Mouse (Mus musculus) liver, adult 10 weeks (tissue): Measurements from ENCODE around the gene Vpreb3. TPM values are rescaled to one million over a fixed set of nuclear protein-coding genes. Genes with fewer than 3 reads are reported as not detected.

ENCODE experiments used
- polyA plus RNA-seq: library from polyadenylated mRNA; stranded (reverse); fragments of 350-450 nt; fragmentation: Illumina TruSeq; extraction: RNeasy Lipid Tissue Mini Kit (QIAGEN cat#74804); gene quantifications from one replicate; pipeline ENCODE4 v1.2.3, GENCODE M21; 2014; ENCODE audit warnings: low read depth, low replicate concordance

The Vpreb3 gene
- not detected for polyA plus RNA-seq

GRCm38 (mm10) chr10:75942736-75943477 lies at the start of gene Vpreb3:
TSS of gene Vpreb3 (plus strand) at chr10:75943057.

GRCm38 (mm10) chr10:75893089-75893750 lies 49.6 kb upstream of the Vpreb3 start, which contains the start of gene Derl3:
TSS of gene Derl3 (plus strand) at chr10:75893413.

GRCm38 (mm10) chr10:75921026-75921725 lies 21.7 kb upstream of the Vpreb3 start, which contains the start of gene Smarcb1:
TSS of gene Smarcb1 (minus strand) at chr10:75921617.

GRCm38 (mm10) chr10:75932891-75933290 lies 10.0 kb upstream of the Vpreb3 start, which contains the start of gene Chchd10:
TSS of gene Chchd10 (plus strand) at chr10:75933130.

GRCm38 (mm10) chr10:75935680-75936541 lies 6.9 kb upstream of the Vpreb3 start, which contains the start of gene Mmp11:
TSS of gene Mmp11 (minus strand) at chr10:75936496.

GRCm38 (mm10) chr10:75940520-75940919 lies 2.3 kb upstream of the Vpreb3 start, which contains the start of gene Gm867:
TSS of gene Gm867 (minus strand) at chr10:75940672.

GRCm38 (mm10) chr10:75954381-75954811 lies 11.5 kb downstream of the Vpreb3 start, which contains the start of gene Gm5134:
TSS of gene Gm5134 (plus strand) at chr10:75954514.

Other genes with a start within 250 kb of the Vpreb3 start
- gene Cabin1, start 178.7 kb upstream of the Vpreb3 start, polyA plus RNA-seq = 1.2 TPM
- gene Ddt, start 169.6 kb upstream of the Vpreb3 start, polyA plus RNA-seq = 63.7 TPM
- not detected for gene Gm20441, start 162.1 kb upstream of the Vpreb3 start, polyA plus RNA-seq
- gene Gstt3, start 161.6 kb upstream of the Vpreb3 start, polyA plus RNA-seq = 132 TPM
- gene Gstt1, start 144.5 kb upstream of the Vpreb3 start, polyA plus RNA-seq = 89.7 TPM
- not detected for gene Gstt4, start 120.5 kb upstream of the Vpreb3 start, polyA plus RNA-seq
- gene Gstt2, start 105.6 kb upstream of the Vpreb3 start, polyA plus RNA-seq = 26.0 TPM
- 1.6 TPM for gene Mif, start 82.8 kb upstream of the Vpreb3 start, polyA plus RNA-seq
- gene Derl3, start 49.6 kb upstream of the Vpreb3 start, polyA plus RNA-seq = not detected
- 4.8 TPM for gene Smarcb1, start 21.4 kb upstream of the Vpreb3 start, polyA plus RNA-seq
- gene Chchd10, start 9.9 kb upstream of the Vpreb3 start, polyA plus RNA-seq = 79.2 TPM
- gene Mmp11, start 6.6 kb upstream of the Vpreb3 start, polyA plus RNA-seq = not detected
- gene Gm867, start 2.4 kb upstream of the Vpreb3 start, polyA plus RNA-seq = not detected
- gene Gm5134, start 11.5 kb downstream of the Vpreb3 start, polyA plus RNA-seq = not detected
- gene Zfp280b, start 89.6 kb downstream of the Vpreb3 start, polyA plus RNA-seq = 4.6 TPM
- not detected for gene Slc5a4b, start 167.9 kb downstream of the Vpreb3 start, polyA plus RNA-seq
- not detected for gene Slc5a4a, start 204.4 kb downstream of the Vpreb3 start, polyA plus RNA-seq